Mouse (Mus musculus): ENCODE measurements around the gene Abcb4. TPM values are rescaled to one million over a fixed set of nuclear protein-coding genes. Genes with fewer than 3 reads are reported as not detected.
"Not testable (repeated sequence)": the region's sequence is repeated elsewhere in the genome, so short reads cannot be mapped to it uniquely, and the experiment has no call there.

Gene Abcb4
- total and polyA plus RNA-seq, 3 experiments = 0.27 to 0.68 (median 0.29) TPM

GRCm38 (mm10) chr5:8937965-8938364 is 44.4 kb downstream of the Abcb4 start:
- in situ Hi-C loops (cut with MboI; ENCODE audit: low pct_ligation_motif_present, low pct_unique_long_range_greater_than_20kb, low sequenced_read_pairs) = no loop called here
- no peak for DNase-seq (ENCODE audit: extremely low read depth)
- H3K9me3 ChIP-seq (replicated peaks; ENCODE audit: low read length) = no peaks in the 10 kb centered on the region
- TF ChIP-seq KAT2A (IDR thresholded peaks at IDR 0.05; ENCODE audit: insufficient replicate concordance, low read length) (no peak), JUN (IDR thresholded peaks at IDR 0.05; ENCODE audit: insufficient read depth, low read depth, low read length) (no peak), IRF4 (IDR thresholded peaks at IDR 0.05; ENCODE audit: low read depth, low read length) (0 out of 2 replicates have a peak, but pooled peaks have one; percentile 7)
- H3K4me2 ChIP-seq (ENCODE audit: insufficient read depth, low read depth, poor library complexity, severe bottlenecking) = peak overlapping the region; percentile 30; the same call in 1 of the 2 replicates
- no peak overlapping the region for H3K27ac ChIP-seq (ENCODE audit: insufficient read depth, low read depth)
- H3K36me3 ChIP-seq (replicated peaks in 1 of 2; ENCODE audit: control insufficient read depth in 1 of 2, insufficient read depth in 1 of 2, low read length in 1 of 2) = no peaks in the 10 kb centered on the region
- no peaks in the 10 kb centered on the region for H3K79me2 ChIP-seq (replicated peaks; ENCODE audit: control insufficient read depth, extremely low read depth, insufficient read depth, poor library complexity, severe bottlenecking)
- H3K4me3 ChIP-seq (replicated peaks in 1 of 3; ENCODE audit: low read depth in 2 of 3, low read length in 2 of 3, poor library complexity in 1 of 3) = no peak overlapping the region
- no peaks in the 10 kb centered on the region for H3K27me3 ChIP-seq (replicated peaks)
- dilution Hi-C loops (cut with MboI; ENCODE audit: extremely low pct_ligation_motif_present, extremely low pct_unique_long_range_greater_than_20kb, low sequenced_read_pairs) = no loop called here
- peaks cover 5 to 30% of the 10 kb centered on the region in 2 experiments for H3K4me1 ChIP-seq (ENCODE audit: control insufficient read depth in 1 of 2, insufficient read depth in 2 of 2)
- no peak overlapping the region for H3K9ac ChIP-seq (ENCODE audit: insufficient read depth, low read depth)

GRCm38 (mm10) chr5:8941266-8941665 is 47.7 kb downstream of the Abcb4 start:
- H3K4me1 ChIP-seq (ENCODE audit: control insufficient read depth in 1 of 2, insufficient read depth in 2 of 2) = peaks cover 5 to 42% of the 10 kb centered on the region in 2 experiments
- H3K36me3 ChIP-seq (replicated peaks in 1 of 2; ENCODE audit: control insufficient read depth in 1 of 2, insufficient read depth in 1 of 2, low read length in 1 of 2); H3K9ac ChIP-seq (ENCODE audit: insufficient read depth, low read depth); H3K4me3 ChIP-seq (replicated peaks in 1 of 3; ENCODE audit: low read depth in 2 of 3, low read length in 2 of 3, poor library complexity in 1 of 3); dilution Hi-C loops (cut with MboI; ENCODE audit: extremely low pct_ligation_motif_present, extremely low pct_unique_long_range_greater_than_20kb, low sequenced_read_pairs); H3K4me2 ChIP-seq (ENCODE audit: insufficient read depth, low read depth, poor library complexity, severe bottlenecking); H3K9me3 ChIP-seq (replicated peaks; ENCODE audit: low read length); H3K79me2 ChIP-seq (replicated peaks; ENCODE audit: control insufficient read depth, extremely low read depth, insufficient read depth, poor library complexity, severe bottlenecking); H3K27ac ChIP-seq (ENCODE audit: insufficient read depth, low read depth); H3K27me3 ChIP-seq (replicated peaks): not testable (repeated sequence)
- DNase-seq (ENCODE audit: extremely low read depth) = peak; percentile 22
- TF ChIP-seq SMC3 (IDR thresholded peaks at IDR 0.05; ENCODE audit: low read depth, low read length) (peak; percentile 49), CTCF (conservative IDR thresholded peaks at IDR 0.05 in 1 of 2, IDR thresholded peaks at IDR 0.05 in 1 of 2; ENCODE audit: low read depth in 2 of 2, low read length in 2 of 2) (peak in 1 of 2 experiments; percentile 59; a peak in 2 of 4 replicates), RAD21 (IDR thresholded peaks at IDR 0.05; ENCODE audit: low read depth, low read length) (peak; percentile 52), ZNF384 (IDR thresholded peaks at IDR 0.05; ENCODE audit: low read depth, low read length) (peak; percentile 89)
- in situ Hi-C loops (cut with MboI; ENCODE audit: low pct_ligation_motif_present, low pct_unique_long_range_greater_than_20kb, low sequenced_read_pairs) = loop anchor here (10.0 kb wide), 1 partner anchor 104 kb away; no protein-coding TSS in a partner anchor

- in situ Hi-C loops (cut with MboI; ENCODE audit: low pct_ligation_motif_present, low pct_unique_long_range_greater_than_20kb, low sequenced_read_pairs) = loop anchor here (10.0 kb wide), 1 partner anchor 101 kb away; no protein-coding TSS in a partner anchor
- Histone ChIP-seq H3K27ac (ENCODE audit: insufficient read depth, low read depth) (no peak overlapping the region), H3K27me3 (replicated peaks) (no peaks in the 10 kb centered on the region), H3K4me2 (ENCODE audit: insufficient read depth, low read depth, poor library complexity, severe bottlenecking) (peak overlapping the region; percentile 22; the same call in 1 of the 2 replicates), H3K9me3 (replicated peaks; ENCODE audit: low read length) (no peaks in the 10 kb centered on the region), H3K9ac (ENCODE audit: insufficient read depth, low read depth) (no peak overlapping the region), H3K36me3 (replicated peaks in 1 of 2; ENCODE audit: control insufficient read depth in 1 of 2, insufficient read depth in 1 of 2, low read length in 1 of 2) (no peaks in the 10 kb centered on the region), H3K4me1 (ENCODE audit: control insufficient read depth in 1 of 2, insufficient read depth in 2 of 2) (peaks cover 0 to 39% of the 10 kb centered on the region in 2 experiments; a peak in 2 of 4 replicates), H3K79me2 (replicated peaks; ENCODE audit: control insufficient read depth, extremely low read depth, insufficient read depth, poor library complexity, severe bottlenecking) (no peaks in the 10 kb centered on the region), H3K4me3 (replicated peaks in 1 of 3; ENCODE audit: low read depth in 2 of 3, low read length in 2 of 3, poor library complexity in 1 of 3) (no peak overlapping the region)
- peak; percentile 92 for DNase-seq (ENCODE audit: extremely low read depth)
- dilution Hi-C loops (cut with MboI; ENCODE audit: extremely low pct_ligation_motif_present, extremely low pct_unique_long_range_greater_than_20kb, low sequenced_read_pairs) = no loop called here
- TF ChIP-seq KAT2A (IDR thresholded peaks at IDR 0.05; ENCODE audit: insufficient replicate concordance, low read length) (no peak), MAFK (IDR thresholded peaks at IDR 0.05; ENCODE audit: insufficient replicate concordance, low read length) (no peak), ZMIZ1 (IDR thresholded peaks at IDR 0.05; ENCODE audit: low read depth, low read length) (no peak), POLR2A (IDR thresholded peaks at IDR 0.05; ENCODE audit: low read depth, low read length) (no peak), NRF1 (IDR thresholded peaks at IDR 0.05; ENCODE audit: low read depth, low read length) (no peak), TCF12 (IDR thresholded peaks at IDR 0.05; ENCODE audit: low read depth, low read length) (no peak), RCOR1 (conservative IDR thresholded peaks at IDR 0.05; ENCODE audit: low read depth, low read length) (no peak), MAZ (IDR thresholded peaks at IDR 0.05; ENCODE audit: low read depth, low read length) (no peak), ETS1 (conservative IDR thresholded peaks at IDR 0.05; ENCODE audit: low read depth, low read length) (peak; percentile 40; the same call in 1 of the 2 replicates), USF2 (conservative IDR thresholded peaks at IDR 0.05; ENCODE audit: low read depth, low read length) (no peak), CTCF (conservative IDR thresholded peaks at IDR 0.05 in 1 of 2, IDR thresholded peaks at IDR 0.05 in 1 of 2; ENCODE audit: low read depth in 2 of 2, low read length in 2 of 2) (no peak), MXI1 (IDR thresholded peaks at IDR 0.05; ENCODE audit: low read depth, low read length) (peak; percentile 62; the same call in 1 of the 2 replicates), POLR2AphosphoS2 (IDR thresholded peaks at IDR 0.05; ENCODE audit: low read depth, low read length) (no peak), SMC3 (IDR thresholded peaks at IDR 0.05; ENCODE audit: low read depth, low read length) (no peak), MEF2A (IDR thresholded peaks at IDR 0.05; ENCODE audit: borderline replicate concordance, low read depth, low read length) (peak; percentile 89), MAX (IDR thresholded peaks at IDR 0.05; ENCODE audit: low read length) (peak; percentile 78; the same call in 1 of the 2 replicates), ELF1 (IDR thresholded peaks at IDR 0.05; ENCODE audit: low read depth, low read length) (peak; percentile 66), IRF4 (IDR thresholded peaks at IDR 0.05; ENCODE audit: low read depth, low read length) (peak; percentile 92), PAX5 (IDR thresholded peaks at IDR 0.05; ENCODE audit: low read length) (no peak), EP300 (IDR thresholded peaks at IDR 0.05; ENCODE audit: low read length) (peak; percentile 94), SIN3A (IDR thresholded peaks at IDR 0.05; ENCODE audit: low read length) (no peak), GABPA (IDR thresholded peaks at IDR 0.05; ENCODE audit: insufficient replicate concordance, low read depth, low read length) (no peak)
These were observed 50.3 kb downstream of the Abcb4 start for GRCm38 (mm10) chr5:8943836-8944235.
